Mouse (Mus musculus) CH12.LX (cell line): ENCODE measurements around the gene Sec22b.

ENCODE experiments used
- CTCF ChIP-seq, 2 experiments: IDR thresholded peaks in 1 of 2; conservative IDR thresholded peaks in 1 of 2; 2 replicates each; pipeline ENCODE4 v1.5.1; 2011 to 2012; ENCODE audit warnings: low read depth in 2 of 2, low read length in 2 of 2, improper control_type of control experiment in 1 of 2, inconsistent platforms in 1 of 2, mild to moderate bottlenecking in 1 of 2, moderate library complexity in 1 of 2
- MXI1 ChIP-seq: IDR thresholded peaks from 2 replicates; pipeline ENCODE4 v1.6.1; 2011; ENCODE audit warnings: mild to moderate bottlenecking, low read depth, low read length, improper control_type of control experiment
- MYC ChIP-seq: IDR thresholded peaks from 2 replicates; pipeline ENCODE4 v1.6.1; 2011; ENCODE audit warnings: low read depth, mild to moderate bottlenecking, improper control_type of control experiment, low read length
- NRF1 ChIP-seq: IDR thresholded peaks from 2 replicates; pipeline ENCODE4 v1.6.1; 2014; ENCODE audit warnings: low read depth, mild to moderate bottlenecking, inconsistent platforms, low read length, improper control_type of control experiment, moderate library complexity
- POLR2A ChIP-seq: IDR thresholded peaks from 2 replicates; pipeline ENCODE4 v1.6.1; 2011; ENCODE audit warnings: low read depth, mild to moderate bottlenecking, improper control_type of control experiment, low read length
- POLR2AphosphoS2 ChIP-seq: IDR thresholded peaks from 2 replicates; pipeline ENCODE4 v1.6.1; 2011; ENCODE audit warnings: low read depth, low read length, improper control_type of control experiment
- USF1 ChIP-seq: IDR thresholded peaks from 2 replicates; pipeline ENCODE4 v1.6.1; 2014; ENCODE audit warnings: low read depth, mild to moderate bottlenecking, inconsistent platforms, low read length, improper control_type of control experiment
- ZMIZ1 ChIP-seq: IDR thresholded peaks from 2 replicates; pipeline ENCODE4 v1.6.1; 2012; ENCODE audit warnings: low read depth, mild to moderate bottlenecking, inconsistent platforms, low read length, improper control_type of control experiment
- ZNF384 ChIP-seq: IDR thresholded peaks from 2 replicates; pipeline ENCODE4 v1.6.1; 2012; ENCODE audit warnings: low read depth, low read length, improper control_type of control experiment, inconsistent platforms

- TF ChIP-seq CTCF (conservative IDR thresholded peaks at IDR 0.05 in 1 of 2, IDR thresholded peaks at IDR 0.05 in 1 of 2; ENCODE audit: low read depth in 2 of 2, low read length in 2 of 2) (no peak), ZMIZ1 (no peak), POLR2A (no peak), NRF1 (no peak), POLR2AphosphoS2 (no peak), ZNF384 (no peak), USF1 (no peak), MXI1 (no peak), MYC (no peak)
Measured at GRCm38 (mm10) chr3:97972707-97973106, 71.7 kb downstream of the Sec22b start.
